Mouse (Mus musculus) erythroblast, embryonic 14.5 days (primary cell): ENCODE results near the gene Pacrg.

Experiments used
- GATA1 ChIP-seq: IDR thresholded peaks from 2 replicates; pipeline ENCODE4 v1.6.1; 2012; ENCODE audit warnings: low read length, inconsistent platforms, mixed read lengths
- TAL1 ChIP-seq: IDR thresholded peaks from 3 replicates; pipeline ENCODE4 v1.6.1; 2012; ENCODE audit warnings: low read length, inconsistent platforms, mixed read lengths

DNA sequence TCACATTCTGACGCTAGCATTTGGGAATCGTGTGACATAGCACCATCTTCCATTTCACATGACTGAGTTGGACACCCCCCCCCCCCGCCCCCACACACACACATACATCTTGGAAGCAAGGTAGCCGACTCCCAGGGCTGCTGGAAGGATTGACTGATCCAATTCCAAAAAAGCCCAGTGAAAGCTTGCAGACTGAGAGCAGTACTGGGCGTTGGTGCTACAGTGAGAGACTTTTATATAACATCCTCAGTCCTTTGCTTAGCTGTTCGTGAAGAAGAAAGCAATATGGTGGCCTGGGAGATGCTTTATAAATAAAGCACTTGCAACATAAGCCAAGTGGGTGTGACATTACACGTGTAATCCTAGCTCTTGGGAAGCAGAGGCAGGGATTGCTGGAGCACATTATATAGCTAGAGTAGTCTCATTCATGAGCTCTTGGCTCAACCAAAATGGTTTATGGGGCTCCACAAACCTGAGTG lies 251.2 kb downstream of the Pacrg start:
- TF ChIP-seq GATA1 = no peak
- no peak for TF ChIP-seq TAL1
